Mouse (Mus musculus) liver, embryonic 14.5 days (tissue): ENCODE measurements around the gene Ctnna2. TPM values are rescaled to one million over a fixed set of nuclear protein-coding genes. Genes with fewer than 3 reads are reported as not detected.

Experiments
- ATAC-seq: fragments of 200-750 bp; cut with Nextera tagmentation; 2 replicates; pipeline ENCODE4 v1.8.0; 2017; ENCODE audit warnings: moderate number of reproducible peaks, mild to moderate bottlenecking, moderate library complexity; ENCODE audit not compliant: insufficient read depth
- DNase-seq, 3 experiments: peaks; one replicate each; pipeline ENCODE4 v3.0.0-alpha.2; 2012 to 2013; ENCODE audit warnings: low read depth in 3 of 3, low spot score in 3 of 3
- H3K27ac ChIP-seq: fragments of 300-500 bp; sonication (generic); 2 replicates; pipeline ENCODE4 v1.5.1; 2014; ENCODE audit warnings: moderate library complexity, mild to moderate bottlenecking, control low read depth, inconsistent platforms
- H3K27me3 ChIP-seq: fragments of 300-500 bp; sonication (generic); 2 replicates; pipeline ENCODE4 v1.6.1; 2014; ENCODE audit warnings: mild to moderate bottlenecking, low read length, moderate library complexity; ENCODE audit not compliant: control insufficient read depth, insufficient read depth
- H3K36me3 ChIP-seq: fragments of 300-500 bp; sonication (generic); replicated peaks from 2 replicates; pipeline ENCODE4 v1.6.1; 2014; ENCODE audit warnings: low read depth; ENCODE audit not compliant: control insufficient read depth, insufficient read depth
- H3K4me1 ChIP-seq, 2 experiments: fragments of 200-500 bp in 1 of 2; fragments of 300-500 bp in 1 of 2; sonication (generic) in 1 of 2; replicated peaks; 2 replicates each; pipeline ENCODE4 v1.6.1; 2012 to 2014; ENCODE audit warnings: antibody characterized with exemption in 1 of 2, inconsistent platforms in 1 of 2, low read length in 1 of 2; ENCODE audit not compliant: control insufficient read depth in 2 of 2, insufficient read depth in 2 of 2
- H3K4me2 ChIP-seq: fragments of 300-500 bp; sonication (generic); 2 replicates; pipeline ENCODE4 v1.6.1; 2014; ENCODE audit warnings: low read depth, mild to moderate bottlenecking, control low read depth, moderate library complexity
- H3K4me3 ChIP-seq, 2 experiments: fragments of 200-500 bp in 1 of 2; fragments of 300-500 bp in 1 of 2; sonication (generic) in 1 of 2; 2 replicates each; pipeline ENCODE4 v1.5.1; 2012 to 2014; ENCODE audit warnings: low read depth in 2 of 2, low read length in 2 of 2, mild to moderate bottlenecking in 2 of 2, control low read depth in 1 of 2, inconsistent platforms in 1 of 2, moderate library complexity in 1 of 2; ENCODE audit not compliant: insufficient read depth in 1 of 2
- H3K9ac ChIP-seq: fragments of 300-500 bp; sonication (generic); replicated peaks from 2 replicates; pipeline ENCODE4 v1.6.1; 2014; ENCODE audit warnings: mild to moderate bottlenecking, control low read depth, moderate library complexity
- H3K9me3 ChIP-seq: fragments of 300-500 bp; sonication (generic); 2 replicates; pipeline ENCODE4 v1.6.1; 2016; ENCODE audit warnings: low read length, mixed read lengths; ENCODE audit not compliant: control insufficient read depth
- CTCF ChIP-seq: IDR thresholded peaks from 2 replicates; pipeline ENCODE4 v1.5.1; 2016; ENCODE audit warnings: antibody characterized with exemption, low read depth, control low read depth
- EP300 ChIP-seq: IDR thresholded peaks from 2 replicates; pipeline ENCODE4 v1.6.1; 2016; ENCODE audit warnings: antibody characterized with exemption, low read depth
- WGBS: fragments of 180-500 bp; shearing (Covaris S2); extraction: QIAGEN DNeasy Blood & Tissue Kit; methylation state at CpG from one replicate; pipeline ENCODE4 v1.1.7; 2014; ENCODE audit not compliant: insufficient replicate concordance; 5-methylcytosine and 5-hydroxymethylcytosine counted together
- polyA plus RNA-seq, 2 experiments: library from polyadenylated mRNA; depleted of rRNA in 1 of 2; stranded (reverse) in 1 of 2; unstranded in 1 of 2; fragments of >200 nt; fragmentation: Nextera tagmentation in 1 of 2; extraction: Ambion mirVana in 1 of 2; gene quantifications; 2 replicates each; pipeline versions ENCODE4 v1.2.1 to v1.2.3; 2012 to 2014

Ctnna2 gene
- polyA plus RNA-seq, 2 experiments, result 0.08 to 0.14 TPM

GRCm38 (mm10) chr6:77869313-77869712 lies 110.2 kb downstream of the Ctnna2 start:
- ATAC-seq (no peak), DNase-seq (no peak)
- Histone ChIP-seq H3K4me3 (no peak overlapping the region), H3K4me2 (no peak overlapping the region), H3K9ac (no peak overlapping the region), H3K9me3 (no peaks in the 10 kb centered on the region), H3K27ac (no peak overlapping the region), H3K36me3 (no peaks in the 10 kb centered on the region), H3K27me3 (no peaks in the 10 kb centered on the region), H3K4me1 (no peaks in the 10 kb centered on the region)
- TF ChIP-seq CTCF (no peak), EP300 (no peak)
- WGBS, result 39% methylated on average over 2 of the region's 2 CpGs

GRCm38 (mm10) chr6:77868119-77868518 lies 111.4 kb downstream of the Ctnna2 start:
- DNase-seq, result no peak
- no peak overlapping the region for H3K9ac ChIP-seq
- H3K4me2 ChIP-seq, result no peak overlapping the region
- no peak for ATAC-seq
- H3K4me3 ChIP-seq, result no peak overlapping the region
- TF ChIP-seq EP300, result no peak
- TF ChIP-seq CTCF, result no peak
- H3K27me3 ChIP-seq, result no peaks in the 10 kb centered on the region
- 55% methylated on average over 3 of the region's 3 CpGs for WGBS
- H3K27ac ChIP-seq, result no peak overlapping the region
- H3K9me3 ChIP-seq, result no peaks in the 10 kb centered on the region
- H3K36me3 ChIP-seq, result no peaks in the 10 kb centered on the region
- H3K4me1 ChIP-seq, result no peaks in the 10 kb centered on the region

- no peak overlapping the region for H3K9ac ChIP-seq
- no peaks in the 10 kb centered on the region for H3K9me3 ChIP-seq
- TF ChIP-seq CTCF, result no peak
- ATAC-seq, result no peak
- no peaks in the 10 kb centered on the region for H3K36me3 ChIP-seq
- no peak overlapping the region for H3K27ac ChIP-seq
- 61% methylated on average over 2 of the region's 2 CpGs for WGBS
- no peak overlapping the region for H3K4me2 ChIP-seq
- DNase-seq, result no peak
- H3K4me3 ChIP-seq, result no peak overlapping the region
- H3K4me1 ChIP-seq, result no peaks in the 10 kb centered on the region
- H3K27me3 ChIP-seq, result no peaks in the 10 kb centered on the region
Observed at GRCm38 (mm10) chr6:77863379-77863778, 116.1 kb downstream of the Ctnna2 start.

- no peak overlapping the region for H3K27ac ChIP-seq
- H3K36me3 ChIP-seq, result no peaks in the 10 kb centered on the region
- no peaks in the 10 kb centered on the region for H3K4me1 ChIP-seq
- H3K4me2 ChIP-seq, result no peak overlapping the region
- no peak overlapping the region for H3K4me3 ChIP-seq
- DNase-seq (no peak), ATAC-seq (no peak)
- no peak for TF ChIP-seq CTCF
- TF ChIP-seq EP300, result no peak
- no peaks in the 10 kb centered on the region for H3K9me3 ChIP-seq
- H3K9ac ChIP-seq, result no peak overlapping the region
- 70% methylated on average over 6 of the region's 6 CpGs for WGBS
- no peaks in the 10 kb centered on the region for H3K27me3 ChIP-seq
Observed at GRCm38 (mm10) chr6:77862781-77863180, 116.7 kb downstream of the Ctnna2 start.

GRCm38 (mm10) chr6:77849438-77849837 lies 130.1 kb downstream of the Ctnna2 start:
- DNase-seq, result no peak
- WGBS, result 68% methylated on average over 1 of the region's 1 CpGs
- H3K4me1 ChIP-seq, result no peaks in the 10 kb centered on the region

More at GRCm38 (mm10) chr6:77849438-77849837, 130.1 kb downstream of the Ctnna2 start:
- no peak overlapping the region for H3K4me3 ChIP-seq
- TF ChIP-seq EP300 (no peak), CTCF (no peak)
- no peak overlapping the region for H3K4me2 ChIP-seq
- no peaks in the 10 kb centered on the region for H3K9me3 ChIP-seq
- H3K36me3 ChIP-seq, result no peaks in the 10 kb centered on the region
- ATAC-seq, result no peak
- H3K27me3 ChIP-seq, result no peaks in the 10 kb centered on the region
- H3K9ac ChIP-seq, result no peak overlapping the region
- no peak overlapping the region for H3K27ac ChIP-seq
